Mouse (Mus musculus): ENCODE data around the gene Slc27a2. TPM values are rescaled to one million over a fixed set of nuclear protein-coding genes. Genes with fewer than 3 reads are reported as not detected.
"Not testable (repeated sequence)": the region's sequence is repeated elsewhere in the genome, so short reads cannot be mapped to it uniquely, and the experiment has no call there.

Gene Slc27a2
- polyA plus RNA-seq, 1 experiment = not detected

DNA sequence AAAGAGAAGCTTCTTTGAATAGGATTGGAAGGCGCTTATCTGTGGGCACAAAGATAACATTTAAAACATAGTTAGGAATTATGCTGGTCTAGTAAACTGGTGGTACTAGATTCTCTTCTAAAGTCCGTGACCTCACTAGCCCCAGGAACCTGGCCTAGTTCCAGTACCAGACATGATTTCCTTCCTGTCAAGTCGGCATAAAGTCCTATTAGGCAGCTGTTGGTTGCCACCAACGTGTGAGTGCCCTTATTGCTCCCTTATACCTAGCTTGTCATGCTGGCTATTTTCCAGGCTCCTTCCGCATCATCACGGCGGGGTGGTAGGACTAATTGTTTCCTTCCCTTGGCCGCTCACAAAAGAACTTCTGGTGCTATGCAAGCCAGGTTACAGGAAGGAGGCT, 30.2 kb upstream of the Slc27a2 start:
- Histone ChIP-seq H3K36me3 (ENCODE audit: control insufficient read depth) (no peaks in the 10 kb centered on the region), H3K9me3 (ENCODE audit: control insufficient read depth, low read length) (no peaks in the 10 kb centered on the region), H3K27me3 (ENCODE audit: control insufficient read depth) (no peaks in the 10 kb centered on the region), H3K4me1 (ENCODE audit: control insufficient read depth) (peaks cover 17% of the 10 kb centered on the region), H3K4me3 (replicated peaks) (no peak overlapping the region)
- TF ChIP-seq TAL1 (IDR thresholded peaks at IDR 0.05; ENCODE audit: low read length) = no peak
- no peak for TF ChIP-seq GATA1 (IDR thresholded peaks at IDR 0.05; ENCODE audit: low read length)

DNA sequence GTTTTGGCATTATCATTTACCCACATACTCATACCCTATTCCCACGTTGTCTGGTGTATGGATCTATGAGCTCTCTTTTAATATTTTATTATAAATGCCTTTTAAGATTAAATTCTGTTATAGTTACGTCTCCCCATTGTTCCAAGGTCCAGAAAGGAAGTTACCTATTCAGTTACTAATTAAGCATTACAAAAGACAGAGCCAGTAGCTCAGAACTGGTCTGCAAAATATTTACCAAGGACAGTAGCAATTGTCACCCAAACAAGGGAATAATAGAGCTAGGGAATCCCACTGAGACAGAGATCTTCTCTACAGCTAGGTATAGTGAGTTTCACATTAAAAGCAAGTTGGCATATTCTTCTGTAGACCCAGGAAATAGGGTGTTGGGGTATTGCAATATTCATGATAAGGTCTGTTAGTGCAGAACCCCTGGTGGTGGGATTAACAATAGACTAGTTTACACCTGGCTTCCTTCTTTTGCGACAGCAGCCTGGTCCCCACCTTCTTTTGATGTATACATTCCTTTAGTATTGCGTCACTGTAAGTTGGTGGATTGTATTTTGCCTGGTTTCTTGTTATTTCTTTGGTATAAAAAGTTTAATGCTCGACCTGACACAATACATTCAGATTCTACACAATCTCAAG, 29.0 kb upstream of the Slc27a2 start:
- H3K27me3 ChIP-seq (ENCODE audit: control insufficient read depth); H3K4me3 ChIP-seq (replicated peaks); H3K36me3 ChIP-seq (ENCODE audit: control insufficient read depth): not testable (repeated sequence)

DNA sequence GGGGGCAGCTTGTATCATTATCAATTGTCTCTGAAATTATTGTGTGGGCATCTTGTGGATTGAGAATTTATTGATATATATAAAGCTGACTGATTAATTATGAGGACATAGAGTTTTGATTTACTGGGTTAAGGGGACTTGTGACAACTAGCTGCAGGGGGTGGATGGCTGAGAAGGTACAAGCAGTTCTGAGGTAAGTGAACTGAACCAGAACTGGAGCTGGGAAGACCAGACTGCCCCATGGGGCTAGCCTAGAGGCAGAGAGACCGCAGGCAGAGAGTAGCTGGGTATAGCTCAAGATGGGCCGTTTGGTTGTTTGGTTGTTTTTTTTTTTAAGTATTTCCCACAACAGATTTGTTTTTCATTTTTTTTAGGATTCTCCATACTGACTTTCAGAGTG, 27.9 kb upstream of the Slc27a2 start:
- TF ChIP-seq GATA1 (IDR thresholded peaks at IDR 0.05; ENCODE audit: low read length) = no peak
- TF ChIP-seq TAL1 (IDR thresholded peaks at IDR 0.05; ENCODE audit: low read length) = no peak
- H3K9me3 ChIP-seq (ENCODE audit: control insufficient read depth, low read length) = no peaks in the 10 kb centered on the region

More for the DNA sequence above, 29.0 kb upstream of the Slc27a2 start:
- H3K9me3 ChIP-seq (ENCODE audit: control insufficient read depth, low read length) = not testable (repeated sequence)
- peaks cover 14% of the 10 kb centered on the region for H3K4me1 ChIP-seq (ENCODE audit: control insufficient read depth)

DNA sequence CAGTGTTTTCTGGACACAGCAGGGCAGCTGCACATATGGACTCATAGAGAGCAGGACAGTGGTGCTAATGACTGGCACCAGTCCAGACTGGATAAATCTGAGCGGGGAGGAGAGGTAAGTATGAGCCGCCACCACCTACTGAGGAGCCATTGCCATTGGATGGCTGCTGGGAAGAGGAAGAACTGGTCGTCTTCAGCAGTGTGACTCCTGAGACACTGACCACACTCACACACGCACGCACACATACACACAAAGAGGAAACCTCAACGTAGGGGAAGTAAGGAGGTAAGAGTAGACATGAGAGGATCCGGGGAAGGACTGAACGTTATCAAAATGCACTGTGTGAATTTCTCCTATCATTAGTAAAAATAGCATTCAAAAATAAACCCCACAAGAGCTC, 24.7 kb upstream of the Slc27a2 start:
- no peaks in the 10 kb centered on the region for H3K4me1 ChIP-seq (ENCODE audit: control insufficient read depth)
- H3K9me3 ChIP-seq (ENCODE audit: control insufficient read depth, low read length) = no peaks in the 10 kb centered on the region
- H3K4me3 ChIP-seq (replicated peaks) = no peak overlapping the region
- no peaks in the 10 kb centered on the region for H3K27me3 ChIP-seq (ENCODE audit: control insufficient read depth)
- H3K36me3 ChIP-seq (ENCODE audit: control insufficient read depth) = no peaks in the 10 kb centered on the region
- no peak for TF ChIP-seq TAL1 (IDR thresholded peaks at IDR 0.05; ENCODE audit: low read length)
- no peak for TF ChIP-seq GATA1 (IDR thresholded peaks at IDR 0.05; ENCODE audit: low read length)

More for the DNA sequence above, 27.9 kb upstream of the Slc27a2 start:
- H3K27me3 ChIP-seq (ENCODE audit: control insufficient read depth) = no peaks in the 10 kb centered on the region
- H3K4me3 ChIP-seq (replicated peaks) = no peak overlapping the region
- H3K4me1 ChIP-seq (ENCODE audit: control insufficient read depth) = peaks cover 14% of the 10 kb centered on the region
- H3K36me3 ChIP-seq (ENCODE audit: control insufficient read depth) = no peaks in the 10 kb centered on the region

GRCm38 (mm10) chr2:126530581-126530980, 21.6 kb upstream of the Slc27a2 start:
- H3K4me1 ChIP-seq (ENCODE audit: control insufficient read depth) = no peaks in the 10 kb centered on the region
- no peaks in the 10 kb centered on the region for H3K27me3 ChIP-seq (ENCODE audit: control insufficient read depth)
- no peak overlapping the region for H3K4me3 ChIP-seq (replicated peaks)
- no peaks in the 10 kb centered on the region for H3K9me3 ChIP-seq (ENCODE audit: control insufficient read depth, low read length)
- no peaks in the 10 kb centered on the region for H3K36me3 ChIP-seq (ENCODE audit: control insufficient read depth)
- TF ChIP-seq GATA1 (IDR thresholded peaks at IDR 0.05; ENCODE audit: low read length) = no peak
- no peak for TF ChIP-seq TAL1 (IDR thresholded peaks at IDR 0.05; ENCODE audit: low read length)

DNA sequence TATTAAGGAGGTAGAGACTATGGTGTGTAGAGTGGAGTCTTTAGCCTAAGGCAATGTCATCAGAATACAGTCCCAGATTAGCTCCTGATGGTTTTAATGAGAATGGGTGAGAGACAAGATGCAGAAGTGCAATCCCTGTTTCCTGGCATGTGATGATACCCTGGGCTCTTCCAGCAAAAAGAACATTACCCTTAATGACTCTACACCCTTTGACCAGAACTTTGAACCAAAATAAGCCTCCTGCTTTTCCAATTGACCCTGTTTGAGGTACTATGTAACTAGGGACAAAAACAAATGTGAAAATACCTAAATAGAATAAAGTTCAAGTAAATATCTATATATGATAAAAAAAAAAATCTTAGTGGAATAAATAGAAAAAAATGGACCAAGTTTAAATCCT, 14.6 kb upstream of the Slc27a2 start:
- TF ChIP-seq TAL1 (IDR thresholded peaks at IDR 0.05; ENCODE audit: low read length) (no peak), GATA1 (IDR thresholded peaks at IDR 0.05; ENCODE audit: low read length) (no peak)
- Histone ChIP-seq H3K27me3 (ENCODE audit: control insufficient read depth) (no peaks in the 10 kb centered on the region), H3K9me3 (ENCODE audit: control insufficient read depth, low read length) (no peaks in the 10 kb centered on the region), H3K36me3 (ENCODE audit: control insufficient read depth) (no peaks in the 10 kb centered on the region), H3K4me1 (ENCODE audit: control insufficient read depth) (no peaks in the 10 kb centered on the region), H3K4me3 (replicated peaks) (no peak overlapping the region)

GRCm38 (mm10) chr2:126540390-126540925, 11.7 kb upstream of the Slc27a2 start:
- Histone ChIP-seq H3K9me3 (ENCODE audit: control insufficient read depth, low read length) (no peaks in the 10 kb centered on the region), H3K4me3 (replicated peaks) (no peak overlapping the region), H3K36me3 (ENCODE audit: control insufficient read depth) (no peaks in the 10 kb centered on the region), H3K4me1 (ENCODE audit: control insufficient read depth) (no peaks in the 10 kb centered on the region), H3K27me3 (ENCODE audit: control insufficient read depth) (no peaks in the 10 kb centered on the region)
- TF ChIP-seq TAL1 (IDR thresholded peaks at IDR 0.05; ENCODE audit: low read length) (no peak), GATA1 (IDR thresholded peaks at IDR 0.05; ENCODE audit: low read length) (no peak)

DNA sequence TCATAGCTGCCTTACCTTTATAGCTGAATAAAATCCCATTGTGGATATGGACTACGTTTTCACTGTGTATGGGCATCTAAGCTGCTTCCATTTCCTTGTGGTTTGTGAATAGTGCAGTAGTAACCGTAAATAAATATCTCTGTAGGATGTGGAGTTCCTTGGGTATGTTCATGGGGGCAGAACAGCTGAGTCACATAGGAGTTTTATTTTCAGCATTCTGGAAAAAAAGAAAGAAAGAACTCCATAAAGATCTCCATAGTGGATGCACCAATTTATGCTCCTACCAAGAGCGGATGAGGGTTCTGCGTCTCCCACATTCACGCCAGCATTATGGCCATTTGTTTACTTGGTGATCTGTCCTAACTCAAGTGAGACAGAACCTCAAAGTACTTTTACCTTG, 10.0 kb upstream of the Slc27a2 start:
- Histone ChIP-seq H3K9me3 (ENCODE audit: control insufficient read depth, low read length) (no peaks in the 10 kb centered on the region), H3K27me3 (ENCODE audit: control insufficient read depth) (no peaks in the 10 kb centered on the region), H3K4me1 (ENCODE audit: control insufficient read depth) (no peaks in the 10 kb centered on the region), H3K36me3 (ENCODE audit: control insufficient read depth) (no peaks in the 10 kb centered on the region), H3K4me3 (replicated peaks) (no peak overlapping the region)
- TF ChIP-seq GATA1 (IDR thresholded peaks at IDR 0.05; ENCODE audit: low read length) = no peak
- no peak for TF ChIP-seq TAL1 (IDR thresholded peaks at IDR 0.05; ENCODE audit: low read length)

DNA sequence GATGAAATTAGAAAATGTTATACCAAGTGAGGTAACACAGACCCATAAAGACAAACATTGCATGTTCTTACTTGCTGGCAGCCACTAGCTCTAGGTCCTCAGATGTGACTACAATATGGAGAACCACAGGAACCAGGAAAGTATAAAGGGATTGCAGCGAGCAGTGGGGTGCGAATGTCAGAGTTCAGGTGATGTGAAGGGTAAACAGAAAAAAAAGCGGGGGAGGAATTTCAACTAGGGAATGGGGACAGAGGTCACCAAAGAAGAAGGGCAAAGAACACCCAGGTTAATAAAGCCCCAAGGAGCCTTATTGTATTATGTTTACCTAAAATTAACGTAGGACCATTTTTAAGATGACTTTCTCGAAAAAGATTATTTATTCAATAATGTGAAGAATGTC, 6.9 kb upstream of the Slc27a2 start:
- Histone ChIP-seq H3K36me3 (ENCODE audit: control insufficient read depth) (no peaks in the 10 kb centered on the region), H3K4me1 (ENCODE audit: control insufficient read depth) (no peaks in the 10 kb centered on the region), H3K9me3 (ENCODE audit: control insufficient read depth, low read length) (no peaks in the 10 kb centered on the region), H3K4me3 (replicated peaks) (no peak overlapping the region), H3K27me3 (ENCODE audit: control insufficient read depth) (no peaks in the 10 kb centered on the region)
- TF ChIP-seq TAL1 (IDR thresholded peaks at IDR 0.05; ENCODE audit: low read length) (no peak), GATA1 (IDR thresholded peaks at IDR 0.05; ENCODE audit: low read length) (no peak)

GRCm38 (mm10) chr2:126546392-126546791, 5.8 kb upstream of the Slc27a2 start:
- peaks cover 6% of the 10 kb centered on the region for H3K27me3 ChIP-seq (ENCODE audit: control insufficient read depth)
- H3K9me3 ChIP-seq (ENCODE audit: control insufficient read depth, low read length) = peaks cover 2% of the 10 kb centered on the region; the same call in 1 of the 2 replicates
- H3K36me3 ChIP-seq (ENCODE audit: control insufficient read depth) = no peaks in the 10 kb centered on the region
- H3K4me1 ChIP-seq (ENCODE audit: control insufficient read depth) = no peaks in the 10 kb centered on the region
- H3K4me3 ChIP-seq (replicated peaks) = no peak overlapping the region
- TF ChIP-seq TAL1 (IDR thresholded peaks at IDR 0.05; ENCODE audit: low read length) (no peak), GATA1 (IDR thresholded peaks at IDR 0.05; ENCODE audit: low read length) (no peak)

Data from erythroblast, embryonic 14.5 days (primary cell).